Mouse (Mus musculus): ENCODE results near the gene Lrrc49.

The Lrrc49 gene

DNA sequence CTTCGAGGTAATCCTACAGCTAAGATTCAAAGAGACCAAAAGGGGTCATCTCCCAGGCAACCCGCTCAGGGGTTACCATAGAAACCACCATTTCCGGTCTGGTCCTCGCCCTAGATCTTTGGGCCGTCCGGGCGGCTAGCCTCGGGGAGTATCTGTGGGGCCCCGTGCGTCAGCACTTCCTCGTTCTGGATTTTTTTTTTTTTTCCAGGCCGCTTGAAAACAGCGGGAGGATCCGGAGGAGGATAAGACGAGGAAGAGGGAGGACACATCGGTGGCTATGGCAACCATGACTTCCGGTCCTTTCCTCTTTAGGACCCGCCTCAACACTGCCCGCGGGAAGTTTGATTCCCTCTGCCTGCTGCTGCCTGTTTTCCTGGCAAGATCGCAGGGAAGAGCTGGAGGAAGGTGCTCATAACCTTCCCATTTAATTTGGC is at the start of gene Lrrc49:
TSS of gene Lrrc49 (minus strand) at position 268 of the 434 bp plus-strand sequence.
- DNase-seq (ENCODE audit: low spot score) = peak; percentile 87

DNA sequence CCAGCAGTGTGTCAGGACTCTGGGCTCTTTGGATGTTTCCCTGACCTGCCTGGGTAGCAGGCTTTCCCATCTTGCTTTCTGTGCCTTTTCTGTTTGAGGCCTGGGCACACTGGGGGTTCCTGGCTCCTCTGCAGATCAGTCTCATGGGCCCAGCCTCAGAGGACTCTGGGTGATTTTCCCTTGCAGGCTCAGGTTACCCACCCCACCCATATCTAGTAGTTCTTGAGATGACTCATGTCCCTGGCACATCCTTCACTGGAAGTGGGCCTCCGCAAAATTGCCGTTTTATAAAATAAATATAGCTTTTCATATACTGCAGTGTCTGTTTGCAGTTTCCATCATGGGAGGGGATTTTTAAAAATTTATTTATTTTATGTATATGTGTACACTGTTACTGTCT is 46.4 kb upstream of the Lrrc49 start:
- DNase-seq (ENCODE audit: low spot score) = no peak

DNA sequence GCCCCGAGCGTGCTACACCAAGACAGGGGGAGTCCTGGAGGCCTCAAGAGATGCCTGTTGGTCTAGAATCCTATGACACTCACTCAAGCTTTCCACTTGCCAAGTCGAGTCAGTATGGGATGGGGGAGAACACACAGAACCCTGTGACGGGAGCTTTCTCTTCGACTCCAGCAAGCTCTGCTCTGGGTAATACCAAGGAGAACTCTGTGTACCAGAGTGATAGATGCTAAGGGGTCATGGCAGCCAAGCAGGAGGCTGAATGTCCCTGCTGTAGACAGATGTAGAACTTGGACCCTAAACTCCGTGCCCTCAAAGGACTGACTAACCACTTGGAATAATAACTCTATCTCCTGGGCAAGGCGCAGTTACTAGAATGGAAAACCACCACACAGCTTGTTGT is 37.0 kb upstream of the Lrrc49 start:
- no peak for DNase-seq (ENCODE audit: low spot score)

DNA sequence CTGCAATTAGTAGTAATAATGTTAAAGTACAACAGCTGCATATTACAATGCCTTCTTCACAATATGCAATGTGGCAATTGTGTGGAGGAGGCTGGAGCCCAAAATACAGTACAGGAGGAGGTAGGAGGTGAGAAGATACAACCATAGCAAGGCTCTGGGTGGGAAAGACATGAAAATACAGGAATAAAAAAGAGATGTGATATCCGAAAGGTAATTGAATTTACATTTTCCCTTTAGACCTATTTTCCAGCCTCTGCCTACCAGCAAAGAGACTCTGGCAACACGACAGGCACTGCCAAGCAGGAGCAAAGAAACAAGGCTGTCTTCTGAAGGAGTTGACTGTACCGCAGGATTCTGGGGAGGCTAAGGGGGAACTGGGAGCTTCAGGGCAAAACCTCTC is 31.7 kb upstream of the Lrrc49 start:
- DNase-seq (ENCODE audit: low spot score) = no peak

DNA sequence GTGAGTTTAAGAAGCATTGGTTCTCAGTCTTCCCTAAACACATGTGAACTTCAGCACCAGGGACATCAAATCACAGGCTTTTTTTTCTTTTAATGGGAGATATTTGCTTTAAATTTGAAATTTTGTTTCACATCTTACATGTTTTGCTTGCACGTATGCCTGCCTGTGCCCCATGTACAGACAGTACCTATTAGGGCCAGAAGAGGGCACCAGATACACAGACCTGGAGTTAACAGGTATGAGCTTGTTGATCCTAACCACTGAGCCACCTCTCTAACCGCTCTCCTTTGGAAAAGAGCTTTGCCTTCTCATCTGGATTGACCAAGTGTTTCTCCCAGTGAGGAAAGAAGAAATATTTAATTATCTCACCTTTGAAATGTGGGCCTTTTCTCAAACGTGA is 30.3 kb upstream of the Lrrc49 start:
- peak; percentile 59 for DNase-seq (ENCODE audit: low spot score)

DNA sequence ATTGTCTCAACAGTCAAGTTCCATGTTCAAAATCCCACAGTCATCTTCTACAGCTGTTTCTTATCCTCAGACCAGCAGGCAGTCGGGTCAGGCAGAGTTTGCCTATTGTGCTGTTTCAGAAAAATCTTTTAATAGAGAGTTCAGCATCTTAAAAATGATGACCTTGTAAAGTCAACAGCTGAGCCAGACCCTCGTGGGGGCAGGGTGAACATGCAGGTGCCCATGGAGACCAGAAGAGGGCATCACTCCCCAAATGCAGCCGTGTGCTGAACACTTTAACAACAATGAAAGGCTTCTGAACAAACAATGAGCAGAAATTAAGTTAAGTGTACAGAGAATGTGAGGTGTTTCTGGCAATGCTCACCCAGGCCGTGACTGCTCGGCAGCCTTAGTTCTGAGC is 27.9 kb upstream of the Lrrc49 start:
- no peak for DNase-seq (ENCODE audit: low spot score)

DNA sequence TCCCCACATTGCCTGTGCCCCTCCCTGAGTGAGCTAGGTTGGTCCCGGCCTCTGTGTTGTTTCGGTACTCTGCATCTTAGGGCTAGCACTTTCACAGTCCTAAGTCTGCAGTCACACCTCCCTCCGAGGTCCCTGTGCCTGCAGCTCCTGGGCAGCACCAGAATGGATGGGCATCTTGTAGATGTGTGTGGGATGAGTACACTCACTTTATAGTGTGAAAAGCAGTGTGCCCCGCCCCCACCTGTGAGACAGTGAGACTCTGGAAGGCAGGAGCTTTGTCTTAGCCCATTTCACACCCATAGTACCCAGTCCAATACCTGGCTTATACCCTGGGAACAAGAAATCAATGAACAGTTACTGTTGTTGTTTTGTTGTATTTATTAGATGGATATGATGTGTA is 27.3 kb upstream of the Lrrc49 start:
- no peak for DNase-seq (ENCODE audit: low spot score)

DNA sequence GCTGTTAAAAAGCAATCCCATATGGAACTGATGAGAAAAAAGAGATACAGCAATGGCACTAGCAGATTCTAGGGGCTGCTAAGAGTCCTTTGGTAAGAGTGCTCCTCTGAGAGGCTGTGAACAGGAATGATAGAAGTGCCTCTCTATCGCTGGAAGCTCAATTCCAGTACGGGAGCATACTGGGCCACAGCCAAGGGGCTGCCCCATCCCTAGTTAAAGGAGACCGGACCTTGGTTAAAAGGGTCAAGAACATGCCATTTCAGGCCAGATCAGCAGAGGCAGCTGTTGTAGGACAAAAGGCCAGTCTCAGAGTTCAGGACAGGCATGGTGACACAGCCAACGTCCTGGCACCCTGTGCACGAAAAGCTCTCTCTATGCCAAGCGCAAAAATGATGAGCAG is 26.2 kb upstream of the Lrrc49 start:
- DNase-seq (ENCODE audit: low spot score) = peak; percentile 15

DNA sequence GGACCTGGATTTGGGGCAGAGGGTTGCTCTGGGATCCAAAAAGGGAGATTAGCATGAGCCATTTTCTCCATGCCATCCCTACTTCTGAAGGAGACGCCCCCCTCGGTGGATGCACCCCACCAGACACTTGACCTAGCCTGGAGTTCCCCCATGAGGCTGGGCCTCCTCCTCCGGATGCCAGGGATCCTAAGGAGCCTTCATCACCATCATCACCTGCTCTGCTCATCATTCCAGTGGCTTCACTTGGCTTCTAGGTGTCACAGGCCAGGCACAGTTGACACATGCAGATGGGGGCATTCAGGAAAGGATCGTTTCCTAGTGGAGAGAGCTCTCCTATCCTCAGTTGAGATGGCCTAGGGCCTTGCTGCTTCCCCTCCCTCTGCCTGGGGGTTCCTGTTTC is 25.7 kb upstream of the Lrrc49 start:
- no peak for DNase-seq (ENCODE audit: low spot score)

DNA sequence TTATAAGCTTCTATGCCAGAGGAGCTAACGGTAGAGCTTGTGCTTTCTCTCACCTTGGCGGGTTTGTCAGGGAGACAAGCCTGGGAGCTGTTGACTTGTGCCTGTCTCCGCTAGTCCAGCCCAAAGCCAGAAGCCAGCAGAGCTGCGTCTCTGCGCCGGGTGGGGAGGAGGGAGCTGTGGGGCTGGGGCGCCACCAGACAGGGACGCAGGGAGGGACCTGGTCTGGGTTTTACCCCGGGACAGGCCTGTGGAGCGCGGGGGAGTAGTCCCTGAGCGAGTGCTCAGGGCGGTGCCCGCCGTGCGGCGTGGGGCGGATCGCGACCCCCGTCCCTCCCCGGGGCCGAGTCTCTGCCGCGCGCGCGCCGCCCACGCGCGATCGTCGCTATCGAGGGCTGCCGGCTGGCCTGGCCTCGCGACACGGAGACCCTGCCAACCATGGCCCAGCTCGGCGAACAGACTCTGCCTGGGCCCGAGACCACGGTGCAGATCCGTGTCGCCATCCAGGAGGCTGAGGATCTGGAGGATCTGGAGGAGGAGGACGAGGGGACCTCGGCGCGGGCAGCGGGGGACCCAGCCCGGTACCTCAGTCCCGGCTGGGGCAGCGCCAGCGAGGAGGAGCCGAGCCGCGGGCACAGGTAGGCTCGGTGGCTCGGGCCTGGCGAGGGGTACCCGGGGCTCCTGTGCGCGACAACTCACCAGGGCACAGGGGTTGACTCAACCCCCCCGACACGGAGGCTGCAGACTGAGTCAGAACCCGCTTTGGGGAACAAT is 25.0 kb upstream of the Lrrc49 start, which contains the start of gene Larp6:
TSS of gene Larp6 (plus strand) at position 219 of the 771 bp plus-strand sequence.
- peak; percentile 36 for DNase-seq (ENCODE audit: low spot score)

DNA sequence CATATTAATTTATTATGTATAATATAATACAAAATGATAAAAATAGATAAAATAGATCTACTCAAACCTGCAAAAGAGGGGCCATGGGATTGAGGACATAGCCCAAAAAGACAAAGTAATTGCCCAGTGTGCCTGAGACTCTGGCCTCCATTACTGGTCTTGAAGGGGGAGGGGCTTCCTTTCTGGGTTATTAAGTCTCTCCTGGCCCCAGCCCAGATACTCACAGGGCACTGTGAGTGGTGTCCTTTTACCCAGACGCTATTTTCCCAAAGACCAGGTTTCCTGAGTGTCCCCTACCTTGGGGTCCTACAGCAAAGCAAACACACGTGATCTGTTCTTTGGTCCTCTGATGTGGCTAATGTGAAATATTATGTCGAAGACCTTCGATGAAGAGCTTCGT is 24.1 kb upstream of the Lrrc49 start:
- DNase-seq (ENCODE audit: low spot score) = no peak

DNA sequence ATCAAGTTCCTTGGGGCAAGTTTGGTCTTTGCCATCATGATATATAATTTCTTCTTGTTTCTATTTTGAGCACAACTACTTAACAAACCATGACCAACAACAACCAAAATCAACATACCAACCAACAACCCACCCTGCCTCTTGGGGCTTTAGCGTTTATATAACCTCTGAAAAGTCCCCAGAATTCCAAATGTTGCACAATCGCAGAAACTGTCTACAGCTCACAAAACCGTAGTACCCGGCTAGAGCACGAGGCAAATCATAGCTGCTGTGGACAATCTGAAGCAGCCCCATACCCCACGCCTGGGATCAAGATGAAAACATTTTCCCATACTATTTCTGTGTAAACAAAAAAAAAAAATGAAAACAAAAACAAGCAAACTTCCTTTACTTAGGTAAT is 21.8 kb upstream of the Lrrc49 start:
- DNase-seq (ENCODE audit: low spot score) = no peak

DNA sequence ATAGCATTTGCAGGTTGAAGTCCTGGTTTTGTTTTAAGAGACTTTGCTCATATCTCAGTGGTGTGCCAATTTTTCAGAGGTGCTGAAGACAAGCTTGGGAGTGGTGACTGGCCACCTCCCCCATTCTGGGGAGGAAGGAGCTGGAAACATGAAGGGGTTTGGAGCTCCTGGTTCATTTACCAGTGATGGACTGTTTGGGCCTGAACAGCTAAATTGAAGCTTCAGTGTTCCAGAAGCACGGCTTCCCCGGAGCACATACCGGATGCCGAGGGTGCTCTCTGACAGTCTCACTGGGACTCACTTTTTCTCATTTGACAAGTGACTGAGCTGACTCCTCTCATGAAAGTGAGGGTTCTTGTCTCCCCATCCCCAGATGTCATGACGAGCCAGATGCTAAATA is 20.6 kb upstream of the Lrrc49 start:
- DNase-seq (ENCODE audit: low spot score) = no peak

DNA sequence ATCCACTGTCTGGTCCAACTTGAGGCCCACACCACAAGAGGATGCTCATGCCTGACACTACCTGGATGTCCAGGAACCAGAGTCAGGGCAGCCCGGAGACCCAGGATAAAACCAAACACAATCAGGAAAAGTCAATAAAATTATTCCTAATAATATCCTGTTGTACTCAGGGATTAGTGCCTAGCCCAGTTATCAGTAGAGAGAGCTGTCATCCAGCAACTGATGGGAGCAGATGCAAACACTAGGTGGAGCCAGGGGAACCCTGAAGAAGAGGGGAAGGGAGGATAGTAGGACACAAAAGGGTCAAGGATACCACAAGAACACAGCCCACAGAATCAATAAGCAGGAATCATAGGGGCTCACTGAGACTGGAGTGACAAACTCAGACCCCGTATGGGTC is 19.6 kb upstream of the Lrrc49 start:
- DNase-seq (ENCODE audit: low spot score) = no peak

DNA sequence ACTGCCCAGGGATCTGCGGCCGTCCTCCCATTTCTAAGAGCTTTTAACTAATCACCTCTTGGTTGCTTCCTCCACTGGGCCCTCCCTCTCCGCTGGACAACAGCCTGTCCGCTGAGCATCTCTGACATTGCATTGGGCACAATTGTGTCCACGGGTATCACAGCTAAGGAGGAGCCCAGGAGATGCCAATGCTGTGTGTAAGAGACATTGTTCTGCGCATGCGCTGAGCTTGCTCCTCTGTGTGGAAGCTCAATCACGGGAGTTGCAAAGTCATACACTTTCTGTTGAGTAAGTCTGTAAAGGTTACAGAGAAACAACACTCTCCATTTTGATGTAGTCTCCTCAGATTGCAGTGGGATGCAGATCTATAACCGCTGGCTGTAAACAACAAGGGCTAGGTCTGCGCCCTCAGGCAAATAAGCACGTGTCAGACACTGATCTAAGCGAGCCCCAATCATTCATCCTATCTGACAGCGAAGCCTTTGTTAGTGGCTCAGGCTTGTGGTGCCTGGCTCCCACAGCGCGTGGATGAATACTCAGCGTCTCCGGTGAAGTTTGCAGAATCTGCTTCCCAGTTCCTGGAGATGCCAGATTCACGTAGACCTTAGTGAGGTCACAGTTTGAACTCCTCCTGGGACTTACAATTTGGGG is 11.7 kb upstream of the Lrrc49 start:
- no peak for DNase-seq (ENCODE audit: low spot score)

DNA sequence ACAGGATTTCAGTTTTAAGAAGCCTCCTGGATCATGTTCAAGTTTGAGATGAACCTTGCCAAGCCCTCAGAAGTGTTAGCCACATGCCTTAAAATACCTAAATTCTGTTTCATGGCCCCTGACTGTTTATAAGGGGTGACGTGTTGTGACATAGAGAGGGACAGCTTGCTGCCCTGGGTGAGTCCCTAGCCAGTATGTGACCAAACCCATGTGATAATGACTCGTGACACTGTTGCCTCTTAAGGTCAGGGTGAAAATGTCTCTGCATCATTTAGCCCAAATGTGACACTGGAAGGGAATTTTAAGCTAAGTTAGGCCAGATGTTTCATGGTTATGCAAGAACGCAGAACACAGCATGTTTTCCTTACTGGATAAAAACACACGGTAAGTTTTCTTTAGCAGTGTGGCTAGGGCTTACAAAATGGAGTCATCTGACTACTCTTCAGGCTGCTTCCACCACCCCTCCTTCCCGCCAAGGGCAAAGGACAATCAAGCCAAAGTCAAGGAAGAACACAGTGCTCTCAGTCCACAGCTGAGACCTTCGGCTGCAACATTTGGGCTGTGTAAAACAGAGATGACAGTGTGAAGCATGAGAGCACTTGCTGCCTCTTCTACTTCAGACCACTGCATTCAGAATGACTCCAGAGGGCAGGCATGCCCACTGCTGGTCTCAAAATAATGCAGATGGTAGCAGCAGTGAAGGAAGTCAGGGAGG is 8.5 kb upstream of the Lrrc49 start:
- DNase-seq (ENCODE audit: low spot score) = no peak

DNA sequence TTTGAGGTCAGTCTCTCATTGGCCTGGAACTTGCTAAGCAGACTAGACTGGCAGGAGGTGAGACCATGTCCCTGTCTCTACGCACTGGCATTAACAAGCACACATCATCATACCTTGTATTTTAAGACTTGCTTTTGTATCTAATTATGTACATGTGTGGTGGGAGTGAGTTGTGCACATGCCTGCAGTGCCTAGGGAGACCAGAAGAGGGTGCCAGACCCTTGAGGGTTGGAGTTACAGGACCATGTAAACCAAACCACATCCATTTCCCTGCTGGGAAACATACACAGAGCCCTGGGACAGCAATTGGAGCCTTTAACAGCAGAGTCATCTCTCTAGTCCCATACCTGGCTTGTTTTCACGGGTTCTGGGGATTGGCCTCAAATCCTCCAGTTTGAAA is 6.0 kb upstream of the Lrrc49 start:
- DNase-seq (ENCODE audit: low spot score) = no peak

DNA sequence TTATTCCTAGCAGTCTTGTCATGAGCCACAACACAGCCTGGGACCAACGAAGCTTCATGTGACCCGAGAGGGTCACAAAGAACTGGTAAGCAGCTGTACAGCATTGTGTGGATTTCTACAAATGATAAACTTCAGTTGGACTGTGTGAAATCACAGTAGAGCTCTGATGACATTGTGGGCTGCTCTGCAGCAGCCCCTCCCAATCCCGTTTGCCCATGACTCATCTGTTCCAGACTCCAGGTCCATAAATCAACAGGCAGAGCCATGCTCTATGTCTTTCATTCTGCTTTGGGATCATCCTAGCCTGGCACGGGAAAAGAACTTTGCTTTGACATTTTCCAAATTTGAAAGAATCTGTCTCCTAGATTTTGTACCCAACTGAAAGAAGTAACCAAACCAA is 4.7 kb upstream of the Lrrc49 start:
- no peak for DNase-seq (ENCODE audit: low spot score)

DNA sequence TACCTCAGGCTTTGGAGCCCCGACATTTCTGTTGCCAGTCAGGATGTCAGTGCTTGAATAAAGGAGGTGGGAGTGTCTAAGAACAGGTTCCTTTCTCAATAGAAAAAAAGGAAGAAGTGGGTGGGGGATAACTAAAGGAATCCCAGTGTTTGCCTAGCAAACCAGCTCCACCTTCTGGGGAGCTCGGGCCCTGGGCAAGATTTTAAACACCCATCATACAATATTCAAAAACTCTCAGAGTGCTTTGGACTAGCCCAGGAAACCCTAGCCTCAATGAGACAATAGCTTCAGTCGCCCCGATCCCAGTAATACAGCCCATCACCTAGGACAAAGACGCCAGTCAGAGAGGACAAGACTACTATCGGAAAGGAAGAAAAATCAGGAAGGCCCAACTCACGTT is 543 bp downstream of the Lrrc49 start:
- no peak for DNase-seq (ENCODE audit: low spot score)

DNA sequence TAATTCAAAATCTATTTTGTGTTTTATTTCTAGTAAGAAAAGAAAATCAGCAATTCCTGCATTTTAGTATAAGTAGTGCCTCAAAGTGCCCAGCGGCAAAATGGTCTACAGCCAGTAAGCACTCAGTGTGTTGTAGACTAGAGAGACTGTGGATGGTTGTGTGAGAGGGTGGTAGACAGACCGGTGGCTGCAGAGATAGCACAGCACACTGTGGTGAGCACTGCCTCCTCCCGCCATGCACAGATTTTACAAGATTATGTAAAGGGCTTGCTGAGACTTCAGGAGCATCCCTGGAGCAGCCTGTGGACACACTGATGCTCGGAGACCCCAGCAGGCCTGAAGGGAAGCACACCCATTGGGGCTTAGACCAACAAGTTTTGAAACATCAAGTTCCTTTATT is 5.2 kb downstream of the Lrrc49 start:
- DNase-seq (ENCODE audit: low spot score) = no peak

DNA sequence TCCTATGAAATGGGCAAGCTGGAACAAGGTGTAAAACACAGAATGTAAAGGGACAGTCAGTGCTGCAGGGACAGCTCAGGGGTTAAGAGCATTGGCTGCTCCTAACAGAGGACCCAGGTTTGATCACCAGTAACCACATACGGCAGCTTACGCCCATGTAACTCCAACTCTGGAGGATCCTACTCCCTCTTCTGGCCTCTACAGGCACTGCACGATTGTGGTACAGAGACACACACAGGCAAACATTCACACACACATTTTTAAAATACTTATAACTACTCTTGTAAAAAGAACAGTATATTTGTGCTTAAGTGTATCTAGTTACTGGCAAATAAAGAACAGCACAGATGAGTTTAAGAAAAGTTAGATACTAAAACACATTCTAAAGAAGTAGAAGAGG is 7.0 kb downstream of the Lrrc49 start:
- no peak for DNase-seq (ENCODE audit: low spot score)

DNA sequence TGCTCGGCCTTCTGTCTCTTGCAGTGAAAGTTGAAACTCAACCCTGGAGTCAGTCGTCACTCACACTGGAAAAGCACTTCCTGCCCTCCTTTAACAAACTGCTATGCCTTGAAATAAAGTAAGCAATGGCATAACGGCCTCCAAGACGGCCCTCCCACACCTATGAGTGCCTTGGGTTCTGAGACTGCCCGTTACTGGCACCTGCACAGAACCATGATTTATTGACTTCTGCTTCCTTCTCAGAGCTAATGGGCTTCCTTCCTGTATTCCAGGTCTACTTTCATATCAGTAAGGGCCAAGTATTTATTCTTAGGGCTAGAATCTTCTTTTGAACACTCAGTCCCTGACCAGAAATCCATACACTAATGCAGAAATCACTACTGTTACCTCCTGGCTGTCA is 9.0 kb downstream of the Lrrc49 start:
- DNase-seq (ENCODE audit: low spot score) = no peak

DNA sequence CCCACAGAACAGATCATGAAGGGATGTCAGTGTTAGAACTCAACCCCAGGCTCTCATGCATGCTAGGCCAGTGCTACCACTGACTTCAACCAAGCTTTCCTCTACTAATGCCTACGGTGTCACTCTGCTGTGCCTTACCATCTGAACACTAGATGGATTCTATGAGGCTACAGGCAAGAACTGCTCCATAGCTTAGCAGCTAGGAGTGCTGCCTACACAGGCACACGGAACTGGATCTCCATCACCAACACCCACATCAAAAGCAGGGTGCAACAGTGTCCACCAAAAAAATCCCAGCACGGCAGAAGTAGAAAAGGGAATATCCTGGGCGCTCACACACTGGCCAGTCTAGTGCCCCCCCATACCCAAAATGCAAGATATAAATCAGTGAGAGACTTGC is 11.5 kb downstream of the Lrrc49 start:
- DNase-seq (ENCODE audit: low spot score) = no peak

All from ovary, postnatal 14 days (tissue).